In the genomic region with DNA sequence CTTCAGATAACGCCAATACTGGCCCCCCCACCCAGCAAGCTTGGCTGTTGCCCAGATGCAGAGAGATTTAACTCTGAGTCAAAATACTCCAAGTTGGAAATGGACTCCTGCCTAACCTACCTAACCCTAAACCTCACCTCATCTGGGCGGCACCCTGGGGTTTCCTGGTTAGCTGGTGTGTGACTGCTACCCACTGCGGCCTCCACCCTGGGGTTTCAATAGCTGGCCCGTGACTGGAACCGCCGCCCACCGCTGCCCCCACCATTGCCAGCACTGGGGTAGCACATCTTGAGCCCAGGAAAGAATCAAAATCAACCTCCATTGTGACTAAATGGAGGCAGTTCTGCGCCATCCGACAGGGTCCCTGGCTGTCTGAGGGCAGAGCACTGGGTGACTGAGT, we compare ENCODE assay signal across 18 mouse cellular contexts.
"Had no signal": no experiment of that assay in that cellular context is flagged by ENCODE, and none has a peak within 500 bp of the region (broad histone marks: within the 10 kb centered on the region; RNA-seq: fewer than 3 reads in every experiment).

No protein-coding gene starts in this region.

- DNase-seq: kidney, adult 8-10 months; kidney, postnatal 25 days; liver; liver, embryonic 13.5 days; liver, postnatal 0 days; lung, postnatal 14 days; retina, postnatal 1 day; right cerebral cortex, postnatal 4 days; thymus, adult 2 months; thymus, postnatal 25 days had no signal

- H3K27me3 ChIP-seq: limb, embryonic 12.5 days; liver, embryonic 13.5 days; lung, embryonic 15.5 days; megakaryocyte, embryonic 14.5 days; neural tube, embryonic 15.5 days; stomach, embryonic 15.5 days had no signal

- H3K9ac ChIP-seq: limb, embryonic 12.5 days; liver, embryonic 13.5 days; liver, postnatal 0 days; lung, embryonic 15.5 days; neural tube, embryonic 15.5 days; stomach, embryonic 15.5 days had no signal

- H3K27ac ChIP-seq: limb, embryonic 12.5 days; liver, embryonic 13.5 days; lung, embryonic 15.5 days; macrophage; neural tube, embryonic 15.5 days; stomach, embryonic 15.5 days had no signal

- H3K4me2 ChIP-seq: limb, embryonic 12.5 days; liver, embryonic 13.5 days; lung, embryonic 15.5 days; midbrain, embryonic 11.5 days; neural tube, embryonic 15.5 days; stomach, embryonic 15.5 days had no signal

- H3K4me3 ChIP-seq: limb, embryonic 12.5 days; liver, embryonic 13.5 days; lung, embryonic 15.5 days; megakaryocyte, embryonic 14.5 days; neural tube, embryonic 15.5 days; stomach, embryonic 15.5 days had no signal

- ATAC-seq: intestine, embryonic 16.5 days; liver, postnatal 0 days had no signal

- H3K9me3 ChIP-seq: limb, embryonic 12.5 days; liver, embryonic 13.5 days; lung, embryonic 15.5 days; megakaryocyte, embryonic 14.5 days; neural tube, embryonic 15.5 days; stomach, embryonic 15.5 days had no signal
